Mouse (Mus musculus): Measurements from ENCODE around the gene Gm20388.

GRCm38 (mm10) chr8:123135806-123136205 is 3225.2 kb downstream of the Gm20388 start:
- no peak for TF ChIP-seq EP300 (IDR thresholded peaks at IDR 0.05; ENCODE audit: insufficient read depth, low read depth, low read length)
- no peak for TF ChIP-seq POLR2A (IDR thresholded peaks at IDR 0.05; ENCODE audit: insufficient read depth, low read length)
- TF ChIP-seq CTCF (IDR thresholded peaks at IDR 0.05; ENCODE audit: low read depth, low read length) = no peak

Data from ES-Bruce4 (cell line).